Mouse (Mus musculus) testis, adult 2 months (tissue): ENCODE data around the gene Kcnip1. TPM values are rescaled to one million over a fixed set of nuclear protein-coding genes. Genes with fewer than 3 reads are reported as not detected.

Experiments
- H3K27ac ChIP-seq: fragments of 200-500 bp; 2 replicates; pipeline ENCODE4 v1.5.1; 2012; ENCODE audit warnings: low read depth, low read length; ENCODE audit not compliant: control insufficient read depth, insufficient read depth
- H3K27me3 ChIP-seq: fragments of 200-500 bp; 2 replicates; pipeline ENCODE4 v1.6.1; 2012; ENCODE audit warnings: mild to moderate bottlenecking, low read length, moderate library complexity; ENCODE audit not compliant: control insufficient read depth, insufficient read depth
- H3K36me3 ChIP-seq: fragments of 200-500 bp; 2 replicates; pipeline ENCODE4 v1.6.1; 2012; ENCODE audit warnings: mild to moderate bottlenecking, low read length; ENCODE audit not compliant: control insufficient read depth, insufficient read depth
- H3K4me1 ChIP-seq: fragments of 200-500 bp; 2 replicates; pipeline ENCODE4 v1.6.1; 2012; ENCODE audit warnings: low read length; ENCODE audit not compliant: control insufficient read depth, insufficient read depth
- H3K4me3 ChIP-seq: fragments of 200-500 bp; 2 replicates; pipeline ENCODE4 v1.5.1; 2012; ENCODE audit warnings: low read depth, mild to moderate bottlenecking, low read length, moderate library complexity, mixed read lengths; ENCODE audit not compliant: control insufficient read depth
- CTCF ChIP-seq: fragments of 200-500 bp; IDR thresholded peaks from 2 replicates; pipeline ENCODE4 v1.5.1; 2012; ENCODE audit warnings: low read depth, mild to moderate bottlenecking, inconsistent platforms, low read length, moderate library complexity; ENCODE audit not compliant: control insufficient read depth, insufficient read depth, insufficient replicate concordance
- POLR2A ChIP-seq: fragments of 200-500 bp; IDR thresholded peaks from 2 replicates; pipeline ENCODE4 v1.6.1; 2012; ENCODE audit warnings: low read depth, mild to moderate bottlenecking, inconsistent platforms, low read length, moderate library complexity; ENCODE audit not compliant: control insufficient read depth
- polyA plus RNA-seq: library from polyadenylated mRNA; depleted of rRNA; stranded (reverse); fragments of >200 nt; gene quantifications from 2 replicates; pipeline ENCODE4 v1.2.3, GENCODE M21; 2012

Gene Kcnip1
- polyA plus RNA-seq, 1 experiment = 1.6 TPM

DNA sequence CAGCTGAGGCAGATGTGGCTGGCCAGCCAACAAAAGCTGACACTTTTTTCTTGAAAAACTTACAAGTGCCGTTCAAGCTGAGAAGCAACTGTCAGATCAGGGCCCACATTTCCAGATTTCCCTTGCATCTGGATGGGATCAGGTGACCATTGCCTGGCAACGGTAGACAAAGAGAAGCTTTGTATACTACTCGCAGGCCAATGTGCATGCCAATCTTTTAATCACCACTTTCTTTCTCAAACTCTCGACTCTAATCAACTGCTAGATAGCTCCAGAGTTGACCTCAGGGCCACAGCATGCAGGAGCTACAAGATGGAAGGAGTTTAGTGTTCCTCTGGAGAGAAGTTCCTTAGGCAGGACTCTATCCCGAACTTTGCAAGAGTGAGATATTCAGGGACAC lies 41.8 kb downstream of the Kcnip1 start:
- TF ChIP-seq POLR2A = no peak
- no peak for TF ChIP-seq CTCF
- Histone ChIP-seq H3K36me3 (no peaks in the 10 kb centered on the region), H3K4me3 (no peak overlapping the region), H3K27me3 (no peaks in the 10 kb centered on the region), H3K4me1 (no peaks in the 10 kb centered on the region), H3K27ac (no peak overlapping the region)

DNA sequence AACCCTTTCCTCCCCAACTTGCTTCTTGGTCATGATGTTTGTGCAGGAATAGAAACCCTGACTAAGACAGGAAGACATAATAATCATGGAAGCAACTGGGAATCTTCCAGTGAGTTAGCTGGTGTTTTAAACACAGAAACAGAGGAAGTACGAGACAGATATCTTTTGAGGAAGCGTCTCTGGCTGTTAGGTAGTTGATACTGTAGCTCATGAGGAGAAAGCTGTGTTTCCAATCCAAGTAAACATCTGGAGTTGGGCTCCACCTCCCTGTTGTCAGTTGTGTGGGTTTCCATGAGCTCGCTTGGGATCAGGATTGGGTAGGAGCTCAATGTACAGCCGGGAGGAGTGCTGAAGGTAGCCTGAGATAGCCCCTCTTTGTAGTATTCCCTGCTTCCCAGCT lies 46.5 kb downstream of the Kcnip1 start:
- H3K36me3 ChIP-seq = no peaks in the 10 kb centered on the region
- no peak overlapping the region for H3K4me3 ChIP-seq
- H3K27ac ChIP-seq = no peak overlapping the region
- TF ChIP-seq CTCF (no peak), POLR2A (no peak)
- no peaks in the 10 kb centered on the region for H3K4me1 ChIP-seq
- H3K27me3 ChIP-seq = no peaks in the 10 kb centered on the region

DNA sequence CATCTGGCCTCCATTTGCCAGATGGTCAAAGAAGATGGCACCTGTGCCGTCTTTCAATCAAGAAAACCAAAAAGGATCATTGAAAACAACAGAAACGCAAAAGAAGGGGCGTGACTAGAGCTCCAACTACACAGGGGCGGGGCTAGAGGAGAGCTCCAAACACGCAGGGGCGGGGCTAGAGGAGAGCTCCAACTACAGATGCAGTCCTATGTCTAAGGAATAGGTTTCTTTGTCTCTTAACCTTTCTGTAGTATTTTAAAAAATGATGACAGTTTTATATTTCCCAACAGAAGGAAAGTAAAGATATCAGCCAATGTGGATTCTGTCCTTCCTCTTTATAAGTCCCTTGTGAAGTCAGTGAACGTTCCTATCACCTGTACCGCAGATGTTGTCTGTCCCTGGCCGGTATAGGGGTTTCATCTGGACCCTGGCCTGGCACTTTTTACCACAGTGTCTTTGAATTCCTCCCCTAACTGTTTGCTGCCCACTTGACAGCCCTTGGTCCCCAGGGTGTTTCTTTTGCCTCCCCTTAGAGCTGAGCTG lies 48.1 kb downstream of the Kcnip1 start:
- H3K4me1 ChIP-seq = no peaks in the 10 kb centered on the region
- H3K36me3 ChIP-seq = no peaks in the 10 kb centered on the region
- H3K27ac ChIP-seq = no peak overlapping the region
- no peak for TF ChIP-seq CTCF
- TF ChIP-seq POLR2A = no peak
- no peaks in the 10 kb centered on the region for H3K27me3 ChIP-seq
- no peak overlapping the region for H3K4me3 ChIP-seq

DNA sequence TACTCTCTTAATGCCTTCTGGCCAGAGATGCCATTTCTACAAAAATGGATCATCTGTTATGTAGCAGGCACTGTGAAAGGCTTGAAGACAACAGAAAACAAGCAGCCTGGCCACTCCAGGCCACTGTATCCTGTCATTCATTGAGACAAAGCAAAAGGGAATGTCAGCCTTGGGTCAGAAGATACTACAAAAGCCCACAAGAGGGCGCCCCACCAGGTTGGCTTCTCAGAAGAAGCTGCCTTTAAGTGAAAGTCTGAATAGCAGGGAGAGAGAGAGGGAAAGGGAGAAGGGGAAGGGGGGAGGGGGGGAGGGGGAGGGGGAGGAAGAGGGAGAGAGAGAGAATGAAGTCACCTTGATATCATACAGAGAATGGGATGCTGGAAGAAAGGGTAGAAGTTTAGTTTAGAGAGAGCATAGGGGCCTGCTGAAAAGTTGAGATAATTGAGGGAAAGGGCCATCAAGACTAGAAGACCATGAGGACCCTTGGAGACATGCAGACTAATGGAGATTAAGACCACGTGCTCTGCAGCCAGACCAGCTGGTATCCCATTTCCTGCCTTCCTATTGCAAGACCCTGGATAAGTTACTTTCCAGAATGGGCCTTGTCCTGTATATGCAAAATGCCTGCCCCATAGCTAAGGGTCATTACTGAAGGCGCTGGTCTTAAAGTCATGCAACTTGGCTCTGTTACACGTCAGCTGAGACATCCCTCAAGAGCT lies 48.7 kb downstream of the Kcnip1 start:
- Histone ChIP-seq H3K4me3 (no peak overlapping the region), H3K4me1 (no peaks in the 10 kb centered on the region), H3K36me3 (no peaks in the 10 kb centered on the region), H3K27me3 (no peaks in the 10 kb centered on the region), H3K27ac (no peak overlapping the region)
- TF ChIP-seq CTCF (0 out of 2 replicates have a peak, but pooled peaks have one; percentile 5), POLR2A (no peak)

DNA sequence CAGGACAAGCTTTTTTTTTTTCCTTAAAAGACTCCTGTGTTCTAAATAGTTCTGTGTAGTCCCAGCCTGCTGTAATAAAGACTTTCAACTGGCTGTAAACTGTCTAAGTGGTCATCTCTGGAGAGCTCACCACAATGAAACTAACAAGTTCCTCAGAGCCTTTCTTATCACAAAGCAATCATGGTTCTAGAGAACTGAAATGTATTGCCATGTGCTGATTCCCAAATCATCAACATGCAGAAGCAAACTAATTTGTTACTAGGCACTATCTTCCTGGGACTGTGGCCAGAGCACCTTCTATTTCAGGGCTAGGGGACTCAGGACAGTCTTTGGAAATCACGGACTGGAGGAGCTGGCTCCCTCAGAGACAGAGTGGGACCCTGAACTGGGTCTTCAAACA lies 49.4 kb downstream of the Kcnip1 start:
- no peak for TF ChIP-seq CTCF
- no peak for TF ChIP-seq POLR2A
- H3K4me3 ChIP-seq = no peak overlapping the region
- no peaks in the 10 kb centered on the region for H3K27me3 ChIP-seq
- H3K27ac ChIP-seq = no peak overlapping the region
- no peaks in the 10 kb centered on the region for H3K36me3 ChIP-seq
- H3K4me1 ChIP-seq = no peaks in the 10 kb centered on the region

DNA sequence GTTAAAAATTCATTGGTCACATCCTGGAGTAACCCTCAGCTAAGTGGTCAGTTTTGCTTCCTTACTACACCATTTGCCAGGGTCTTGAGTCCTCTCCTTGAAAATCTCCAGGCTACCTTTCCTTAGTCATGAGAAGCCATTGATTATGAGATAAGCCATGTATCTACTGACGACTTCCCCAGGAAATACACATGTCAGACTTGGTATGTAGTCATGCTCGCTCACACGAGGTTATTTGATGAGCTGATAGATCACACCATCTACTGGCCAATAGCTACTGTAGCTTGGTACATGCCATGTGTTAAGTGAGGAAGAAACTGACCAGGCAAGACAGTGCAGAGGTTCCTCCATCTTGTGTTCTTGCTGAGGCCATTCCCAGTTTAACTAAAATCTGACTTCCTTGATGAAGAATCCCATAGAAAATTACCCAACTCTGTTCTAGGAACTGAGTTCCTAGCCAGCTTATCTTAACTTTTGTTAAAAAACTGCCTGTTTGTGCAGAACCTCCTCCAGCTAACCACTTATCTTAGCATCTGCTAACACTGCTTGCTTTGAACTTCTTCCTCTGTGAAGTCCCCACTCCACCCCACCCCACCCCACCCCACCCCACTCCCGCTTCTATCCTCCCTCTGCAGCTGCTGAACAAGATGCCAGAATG lies 53.4 kb downstream of the Kcnip1 start:
- no peak overlapping the region for H3K4me3 ChIP-seq
- no peaks in the 10 kb centered on the region for H3K4me1 ChIP-seq
- no peak overlapping the region for H3K27ac ChIP-seq
- H3K36me3 ChIP-seq = no peaks in the 10 kb centered on the region
- no peak for TF ChIP-seq POLR2A
- TF ChIP-seq CTCF = no peak
- H3K27me3 ChIP-seq = no peaks in the 10 kb centered on the region

DNA sequence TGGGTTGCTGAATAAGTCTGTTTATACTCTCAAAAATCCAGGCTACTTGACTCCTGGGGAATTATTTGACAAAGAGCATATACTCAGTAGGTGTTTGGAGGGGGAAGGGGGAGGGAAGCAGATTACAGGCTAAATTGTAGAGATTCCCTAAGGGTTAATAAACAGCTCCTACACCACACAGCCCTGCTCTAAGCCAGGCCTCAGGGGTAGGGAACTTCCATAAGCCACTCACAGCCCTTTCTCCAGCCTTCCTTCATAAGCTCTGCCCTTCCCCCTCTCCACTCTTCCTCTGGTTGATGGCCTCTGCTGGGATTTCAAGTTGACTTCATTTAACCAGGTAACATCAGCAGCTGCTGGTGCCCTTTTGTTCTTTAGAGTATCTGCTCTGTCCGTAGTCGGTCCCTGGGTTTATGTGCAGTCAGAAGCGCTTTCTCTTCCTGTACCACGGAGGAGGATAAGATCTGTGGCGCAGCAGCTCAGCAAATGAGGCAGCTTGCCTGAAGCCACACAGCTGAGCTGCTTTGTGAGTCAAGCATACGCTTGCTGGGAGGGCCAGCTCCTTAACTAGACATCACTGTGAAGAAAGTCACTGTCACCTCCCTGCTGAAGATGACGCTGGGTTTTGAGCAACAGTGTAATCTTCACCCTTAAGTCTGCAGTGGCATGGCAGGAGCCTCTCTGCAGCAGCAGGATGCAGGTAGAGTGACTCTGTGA lies 54.2 kb downstream of the Kcnip1 start:
- H3K27me3 ChIP-seq = no peaks in the 10 kb centered on the region
- TF ChIP-seq POLR2A (no peak), CTCF (no peak)
- peaks cover 3% of the 10 kb centered on the region; the same call in 1 of the 2 replicates for H3K4me1 ChIP-seq
- H3K4me3 ChIP-seq = no peak overlapping the region
- H3K36me3 ChIP-seq = no peaks in the 10 kb centered on the region
- no peak overlapping the region for H3K27ac ChIP-seq
